Mouse (Mus musculus): Measurements from ENCODE around the gene Slc19a3.

Slc19a3 gene

DNA sequence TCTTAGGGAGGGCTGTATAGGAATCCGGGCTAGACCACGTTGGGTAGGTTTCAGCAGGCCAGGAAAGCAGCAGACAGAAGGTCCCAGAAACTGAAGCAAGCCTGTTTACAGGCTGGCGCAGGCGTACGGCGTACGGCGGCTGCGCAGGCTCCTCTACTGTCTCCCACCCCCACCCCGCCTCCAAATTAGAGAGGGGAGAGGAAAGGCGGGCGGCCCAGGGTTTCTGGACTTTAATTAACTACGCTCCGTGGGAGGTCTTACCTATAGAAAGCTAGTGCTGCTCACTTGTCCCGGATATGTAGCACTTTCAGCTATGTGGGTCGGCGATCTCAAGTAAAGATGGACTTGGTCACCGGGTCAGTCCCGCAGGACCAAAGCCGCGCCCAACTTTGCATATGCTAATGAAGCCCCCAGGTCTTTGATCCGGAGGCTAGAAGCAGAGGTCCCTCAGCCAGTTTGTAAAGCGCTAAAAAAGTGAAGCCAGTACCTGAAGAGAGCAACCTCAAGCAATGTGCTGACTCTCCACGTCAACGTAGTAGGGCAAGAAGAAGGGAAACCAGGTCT, at the start of gene Slc19a3:
Slc19a3 (minus strand) TSS at position 340 of the 564 bp plus-strand sequence.
- no peak for DNase-seq

- no peak for DNase-seq
Measured at GRCm38 (mm10) chr1:83084790-83085189, 46.5 kb upstream of the Slc19a3 start.

DNA sequence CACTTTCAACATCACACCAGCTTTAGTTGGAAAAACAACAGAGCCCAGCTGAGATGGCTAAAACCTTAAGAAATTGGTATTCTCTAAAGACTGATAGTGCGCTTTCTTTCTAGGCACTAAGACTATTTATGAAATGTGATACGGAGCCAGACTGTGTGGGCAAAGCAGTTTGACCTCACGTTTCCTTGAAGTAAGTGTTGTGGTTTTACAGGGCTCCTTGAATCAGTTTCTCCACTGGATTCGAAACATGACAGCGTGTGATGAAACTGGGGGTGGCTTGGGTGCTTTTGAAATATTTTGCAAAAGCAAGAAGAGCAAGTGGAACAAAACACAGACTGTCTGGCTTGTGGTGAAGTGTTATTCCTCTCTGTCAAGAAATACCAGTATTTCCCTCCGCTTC, 38.8 kb upstream of the Slc19a3 start:
- no peak for DNase-seq

- no peak for DNase-seq
Measured at GRCm38 (mm10) chr1:83076190-83076917, 38.1 kb upstream of the Slc19a3 start.

DNA sequence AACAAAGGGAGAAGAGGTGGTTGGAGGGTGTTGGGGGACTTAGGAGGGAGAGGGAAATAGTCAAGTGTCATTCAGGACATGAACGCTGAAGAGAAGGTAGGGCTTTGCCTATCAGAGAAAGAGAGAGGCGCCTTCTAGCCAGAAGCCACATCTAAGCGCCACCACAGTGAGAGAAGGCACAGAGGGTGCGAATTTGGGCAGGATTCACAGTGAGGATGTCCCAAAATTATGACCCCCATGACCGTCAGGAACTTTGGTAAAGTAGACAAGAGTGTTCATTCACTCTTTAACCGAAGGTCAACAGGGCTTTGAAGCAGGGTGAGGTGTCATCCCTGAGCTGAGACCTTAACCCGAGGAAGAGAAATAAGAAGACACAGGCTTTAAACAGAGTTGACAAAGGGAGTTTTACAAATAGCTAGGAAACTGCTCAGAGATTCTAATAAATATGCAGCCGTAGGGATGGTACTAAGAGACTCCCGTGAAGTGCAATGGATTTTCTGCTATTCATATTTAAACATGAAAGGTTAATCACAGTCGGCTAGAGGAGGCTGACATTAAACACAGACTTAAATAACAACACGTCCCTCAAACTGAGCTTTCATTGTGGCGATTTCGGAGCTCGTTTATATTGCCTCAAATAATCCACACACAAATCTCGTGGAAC, 37.4 kb upstream of the Slc19a3 start:
- no peak for DNase-seq

- no peak for DNase-seq
Measured at GRCm38 (mm10) chr1:83067205-83067604, 29.0 kb upstream of the Slc19a3 start.

DNA sequence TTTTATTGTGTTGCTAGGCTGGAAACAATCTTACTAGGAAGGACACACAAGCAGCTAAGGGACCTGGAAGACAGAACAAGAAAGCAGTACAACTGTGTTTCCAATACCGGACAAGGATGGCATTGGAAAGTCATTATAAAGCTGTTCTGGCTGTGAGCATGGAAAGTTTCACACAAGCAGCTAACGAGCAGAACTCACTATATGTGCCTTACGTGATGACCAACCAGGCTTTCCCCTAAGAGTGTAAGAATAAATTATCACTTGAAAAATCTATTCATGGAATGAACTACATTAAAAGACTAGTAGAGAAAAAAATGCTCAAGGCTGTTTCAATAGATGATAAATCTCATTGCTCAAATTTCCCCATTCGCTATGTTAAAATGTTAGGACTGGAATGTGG, 28.3 kb upstream of the Slc19a3 start:
- no peak for DNase-seq

DNA sequence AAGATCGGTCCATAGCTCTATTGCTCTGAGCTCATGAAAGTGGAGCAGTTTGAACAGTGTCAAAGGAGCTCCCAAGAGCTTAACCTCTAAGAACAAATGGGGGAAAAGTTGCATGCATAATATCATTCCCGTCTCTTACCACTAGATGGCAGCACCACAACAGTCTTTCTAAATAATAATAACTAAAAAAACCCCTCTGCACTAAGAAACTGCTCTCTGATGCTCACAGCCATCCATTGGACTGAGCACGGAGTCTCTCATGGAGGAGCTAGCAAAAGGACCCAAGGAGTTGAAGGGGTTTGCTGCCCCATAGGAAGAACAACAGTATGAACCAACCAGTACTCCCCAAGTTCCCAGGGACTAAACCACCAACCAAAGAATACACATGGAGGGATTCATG, 26.6 kb upstream of the Slc19a3 start:
- DNase-seq: no peak

- no peak for DNase-seq
Measured at GRCm38 (mm10) chr1:83060643-83061042, 22.4 kb upstream of the Slc19a3 start, which contains the start of gene Krtap28-13. Gene Krtap28-13 (plus strand): TSS chr1:83060930.

GRCm38 (mm10) chr1:83059278-83059677, 21.0 kb upstream of the Slc19a3 start, which contains the start of gene A030005K14Rik:
Gene A030005K14Rik (minus strand): TSS chr1:83059378.
- no peak for DNase-seq

DNA sequence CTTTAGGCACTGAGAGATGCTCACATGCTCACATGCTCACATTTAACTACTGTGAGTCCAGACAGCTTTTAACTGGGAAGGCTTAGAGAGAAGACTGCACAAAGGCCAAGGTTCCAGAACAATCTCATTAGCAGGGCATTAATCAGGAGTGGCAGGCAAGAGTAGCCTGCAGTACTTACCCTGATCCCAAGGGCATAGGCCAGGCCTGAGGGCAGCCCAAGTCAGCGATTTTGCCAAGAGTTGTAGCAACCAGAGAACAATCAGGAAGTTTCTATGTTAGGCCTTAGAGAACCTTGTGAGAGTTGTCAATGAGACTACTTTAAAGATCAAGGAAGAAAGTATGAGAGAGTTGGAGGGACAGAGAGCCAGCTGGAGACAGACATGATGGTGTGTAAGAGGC, 20.2 kb upstream of the Slc19a3 start:
- DNase-seq: no peak

DNA sequence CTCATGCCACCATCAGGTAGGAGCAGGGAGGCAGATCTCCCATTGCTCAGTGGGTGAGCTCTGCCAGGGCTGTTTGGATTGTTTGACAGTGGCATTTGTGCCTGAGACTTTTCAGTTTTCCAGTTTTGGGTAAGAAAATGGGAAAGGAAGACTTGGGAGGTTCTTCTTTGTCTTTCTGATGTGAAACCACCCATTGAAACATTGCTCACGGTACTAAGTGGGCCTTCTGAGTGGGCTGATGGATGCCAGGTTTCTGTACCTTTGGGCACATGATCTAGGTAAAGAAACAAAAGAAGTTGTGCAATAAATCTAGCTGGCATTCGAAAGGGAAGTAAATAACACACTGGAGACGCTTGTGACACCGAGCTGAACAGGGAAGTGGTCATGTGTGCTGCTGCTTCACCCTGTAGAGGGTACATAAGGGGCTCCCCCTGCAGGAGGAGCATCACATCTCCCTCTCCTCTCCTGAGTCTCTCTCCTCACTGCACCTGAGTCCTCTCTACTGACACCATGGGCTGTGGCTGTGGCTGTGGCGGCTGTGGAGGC, 6.7 kb upstream of the Slc19a3 start, which contains the start of gene Gm47969:
Gm47969 (plus strand) TSS at position 51 of the 546 bp plus-strand sequence.
- no peak for DNase-seq

- DNase-seq: no peak
Measured at GRCm38 (mm10) chr1:83042380-83042779, 4.1 kb upstream of the Slc19a3 start, which contains the start of gene Krtap28-10. Gene Krtap28-10 (minus strand): TSS chr1:83042480.

GRCm38 (mm10) chr1:83039080-83039479, 832 bp upstream of the Slc19a3 start:
- DNase-seq: no peak

GRCm38 (mm10) chr1:83036892-83037667, 1.2 kb downstream of the Slc19a3 start:
- no peak for DNase-seq

GRCm38 (mm10) chr1:83034509-83034908, 3.7 kb downstream of the Slc19a3 start:
- no peak for DNase-seq

GRCm38 (mm10) chr1:83032508-83032907, 5.7 kb downstream of the Slc19a3 start:
- DNase-seq: no peak

DNA sequence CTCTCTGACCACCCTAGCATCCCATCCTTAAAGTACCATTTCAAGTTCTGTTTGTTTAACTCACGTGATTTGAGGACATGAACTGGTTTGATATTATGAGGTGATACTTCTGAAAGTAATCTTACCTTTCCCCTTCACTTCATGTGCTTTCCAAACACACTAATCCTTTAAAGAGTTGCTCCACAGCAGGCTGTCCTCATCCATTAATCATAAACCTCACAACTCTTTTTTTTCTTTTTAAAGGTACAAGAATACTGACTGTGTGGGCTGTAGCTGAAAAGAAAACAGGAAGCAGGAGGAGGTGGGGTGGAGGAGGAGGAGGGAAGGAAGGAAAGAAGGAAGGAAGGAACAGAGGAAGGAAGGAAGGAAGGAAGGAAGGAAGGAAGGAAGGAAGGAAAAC, 6.3 kb downstream of the Slc19a3 start:
- no peak for DNase-seq

- no peak for DNase-seq
Measured at GRCm38 (mm10) chr1:83016556-83016955, 21.7 kb downstream of the Slc19a3 start.

DNA sequence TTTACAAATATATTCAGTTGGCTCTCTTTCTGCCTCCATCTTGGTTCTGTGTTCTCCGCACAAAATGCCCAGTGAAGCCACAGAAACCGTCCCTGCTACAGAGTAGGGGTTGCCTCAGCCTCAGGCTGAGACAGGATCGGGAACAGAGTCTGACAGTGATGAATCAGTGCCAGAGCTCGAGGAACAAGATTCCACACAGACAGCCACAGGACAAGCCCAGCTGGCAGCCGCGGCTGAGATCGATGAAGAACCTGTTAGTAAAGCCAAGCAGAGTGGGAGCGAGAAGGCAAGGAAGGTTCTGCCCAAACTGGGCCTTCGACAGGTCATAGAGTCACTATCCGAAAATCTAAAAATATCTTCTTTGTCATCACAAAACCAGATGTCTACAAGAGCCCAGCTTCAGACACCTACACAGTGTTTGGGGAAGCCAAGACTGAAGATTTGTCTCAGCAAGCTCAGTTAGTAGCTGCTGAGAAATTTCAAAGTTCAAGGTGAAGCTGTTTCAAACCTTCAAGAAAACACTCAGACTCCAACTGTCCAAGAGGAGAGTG, 22.8 kb downstream of the Slc19a3 start:
- no peak for DNase-seq

DNA sequence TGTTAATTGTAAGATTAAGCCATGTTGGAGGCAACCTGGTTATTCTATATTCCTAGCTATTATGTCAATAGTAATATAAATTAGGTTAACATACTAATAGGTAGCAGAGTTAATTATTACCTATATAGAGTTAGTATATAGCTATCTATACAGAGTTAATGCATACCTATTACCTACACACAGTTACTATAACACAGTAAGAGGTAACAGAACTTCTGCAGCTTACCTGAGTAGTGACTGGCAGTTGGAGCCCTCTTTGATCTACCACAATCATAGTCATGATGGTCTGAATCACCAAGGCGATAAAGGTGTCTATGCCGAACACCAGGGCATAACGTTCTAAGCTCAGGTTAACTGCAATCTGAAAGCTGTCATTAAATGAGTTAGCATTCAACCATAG, 23.8 kb downstream of the Slc19a3 start:
- DNase-seq: no peak

DNA sequence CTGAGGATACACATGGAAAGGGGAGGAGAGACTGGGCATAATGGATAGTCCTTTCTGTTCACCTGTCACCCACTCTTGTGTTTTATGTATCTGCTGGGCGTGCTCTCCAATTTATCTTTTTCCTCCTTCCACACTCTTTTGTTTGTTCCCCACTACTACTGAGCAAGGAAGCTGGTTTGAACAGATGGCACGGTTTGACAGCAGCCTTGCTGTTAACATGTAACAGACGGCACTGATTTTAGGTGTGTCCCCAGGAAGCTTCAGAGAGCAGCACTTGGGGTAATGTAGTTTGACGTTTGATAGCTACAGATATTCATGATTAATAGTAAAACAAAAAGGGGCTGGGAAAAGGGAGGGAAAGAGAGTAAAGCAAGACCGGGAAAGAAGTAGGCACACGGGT, 30.8 kb downstream of the Slc19a3 start:
- no peak for DNase-seq

Measured in spleen, adult 18-20 months (tissue).